Mouse (Mus musculus): Measurements from ENCODE around the gene Pnn. TPM values are rescaled to one million over a fixed set of nuclear protein-coding genes. Genes with fewer than 3 reads are reported as not detected.

Gene Pnn
- total RNA-seq, 2 experiments from 2014 or later = 23.8 to 26.3 TPM

DNA sequence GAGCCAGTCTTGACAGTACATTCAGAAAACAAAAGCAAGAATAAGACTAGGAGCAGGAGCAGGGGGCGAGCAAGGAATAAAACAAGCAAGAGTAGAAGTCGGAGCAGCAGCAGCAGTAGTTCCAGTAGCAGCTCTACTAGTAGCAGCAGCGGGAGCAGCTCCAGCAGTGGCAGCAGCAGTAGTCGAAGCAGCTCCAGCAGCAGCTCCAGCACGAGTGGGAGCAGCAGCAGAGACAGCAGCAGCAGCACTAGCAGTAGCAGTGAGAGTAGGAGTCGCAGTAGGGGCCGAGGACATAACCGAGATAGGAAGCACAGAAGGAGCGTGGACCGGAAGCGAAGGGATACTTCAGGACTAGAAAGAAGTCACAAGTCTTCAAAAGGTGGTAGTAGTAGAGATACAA is 5.6 kb downstream of the Pnn start:
- DNase-seq = no peak
- intact Hi-C loops (cut with DNase I) = no loop called here

DNA sequence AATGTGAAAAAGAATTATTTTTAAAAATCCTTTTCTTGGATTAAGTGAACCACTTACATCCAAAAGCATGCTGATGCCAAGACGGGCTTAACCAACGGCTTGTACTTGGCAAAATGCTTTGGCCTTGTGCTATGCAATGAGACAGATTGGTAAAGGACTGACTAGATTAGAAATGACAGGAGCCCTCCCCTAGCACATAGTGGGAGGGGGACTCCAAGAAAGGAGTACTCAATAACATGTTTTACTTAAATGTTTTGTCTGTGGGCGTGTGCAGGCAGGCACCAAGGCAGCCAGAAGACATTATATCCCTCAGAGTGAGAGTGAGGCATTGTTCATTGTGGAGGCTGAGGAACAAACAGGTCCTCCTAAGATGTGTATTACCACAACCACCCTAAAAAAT is 7.4 kb downstream of the Pnn start:
- intact Hi-C loops (cut with DNase I) = no loop called here
- DNase-seq = no peak

DNA sequence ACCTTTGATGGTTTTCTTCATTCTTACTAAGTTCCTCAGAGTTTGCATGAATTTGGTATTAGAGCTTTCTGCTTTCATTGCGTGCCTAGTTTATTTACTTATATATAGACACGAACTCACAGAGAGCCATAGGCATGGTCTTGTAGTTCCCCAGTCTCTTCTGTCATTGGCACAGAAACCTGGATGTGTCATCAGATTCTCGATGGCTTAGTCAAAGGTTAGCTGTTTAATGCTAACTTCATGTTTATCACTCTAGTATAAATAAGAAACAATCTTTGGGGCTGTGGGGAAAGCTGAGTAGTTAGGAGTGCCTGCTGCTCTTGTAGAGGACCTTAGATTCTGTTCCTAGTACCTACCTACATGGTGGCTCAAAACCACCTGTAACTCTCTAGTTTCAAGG is 10.3 kb downstream of the Pnn start:
- intact Hi-C loops (cut with DNase I) = no loop called here
- DNase-seq = no peak

DNA sequence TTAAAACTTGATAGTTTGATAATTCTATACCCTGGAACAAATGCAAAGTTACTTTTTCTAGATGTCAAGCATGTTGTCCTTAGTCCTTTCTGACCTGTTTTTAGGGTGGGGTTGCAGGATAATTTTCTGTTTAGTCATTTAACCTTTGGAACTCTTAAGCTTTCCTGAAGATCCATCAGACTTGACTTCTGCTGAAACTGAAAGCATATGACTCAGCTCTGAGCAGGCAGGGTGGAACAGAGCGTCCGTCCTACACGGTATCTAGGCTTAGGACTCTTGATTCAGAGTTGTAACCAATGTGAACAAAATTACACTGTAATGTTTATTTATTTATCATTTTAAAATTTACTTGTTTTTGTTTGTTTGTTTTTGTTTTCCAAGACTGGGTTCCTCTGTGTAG is 11.2 kb downstream of the Pnn start:
- DNase-seq = no peak
- intact Hi-C loops (cut with DNase I) = no loop called here

DNA sequence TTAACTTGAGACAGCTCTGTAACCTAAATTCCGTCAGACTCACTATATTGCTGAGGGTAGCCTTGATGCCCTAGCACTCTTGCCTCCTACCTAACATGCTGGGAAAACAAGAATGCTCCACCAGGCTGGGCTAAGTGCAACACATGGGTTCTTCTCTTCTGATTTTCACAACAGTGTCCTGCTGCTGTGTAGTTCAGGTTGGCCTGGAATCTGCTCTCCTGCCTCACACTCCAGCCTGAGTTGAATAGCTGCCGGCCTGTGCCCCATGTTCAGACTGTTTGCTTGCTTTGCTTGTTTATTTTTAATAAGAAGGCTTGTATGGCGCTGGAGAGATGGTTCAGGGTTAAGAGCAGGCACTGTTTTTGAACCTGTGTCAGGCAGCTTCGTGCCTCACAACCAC is 13.8 kb downstream of the Pnn start:
- no peak for DNase-seq
- intact Hi-C loops (cut with DNase I) = no loop called here

DNA sequence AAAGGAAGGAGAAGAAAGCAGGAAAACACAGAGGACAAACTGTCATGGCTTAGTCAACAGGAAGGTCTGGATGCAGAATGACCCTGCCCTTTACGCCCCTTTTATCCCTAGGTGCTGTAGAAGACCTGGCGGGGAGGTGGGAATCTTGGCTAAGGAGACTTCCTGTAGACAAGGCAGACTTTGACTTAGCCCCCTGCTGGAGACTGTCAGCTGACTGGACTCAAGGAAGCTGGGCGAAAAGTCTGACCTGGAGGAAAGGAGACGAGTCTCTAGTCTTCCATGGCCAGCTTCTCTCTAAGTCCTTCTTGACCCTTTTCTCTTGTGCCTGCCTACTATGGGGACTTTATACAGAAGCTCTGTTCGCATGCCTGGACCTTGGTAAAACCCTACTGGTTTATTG is 17.8 kb downstream of the Pnn start:
- intact Hi-C loops (cut with DNase I) = no loop called here
- no peak for DNase-seq

DNA sequence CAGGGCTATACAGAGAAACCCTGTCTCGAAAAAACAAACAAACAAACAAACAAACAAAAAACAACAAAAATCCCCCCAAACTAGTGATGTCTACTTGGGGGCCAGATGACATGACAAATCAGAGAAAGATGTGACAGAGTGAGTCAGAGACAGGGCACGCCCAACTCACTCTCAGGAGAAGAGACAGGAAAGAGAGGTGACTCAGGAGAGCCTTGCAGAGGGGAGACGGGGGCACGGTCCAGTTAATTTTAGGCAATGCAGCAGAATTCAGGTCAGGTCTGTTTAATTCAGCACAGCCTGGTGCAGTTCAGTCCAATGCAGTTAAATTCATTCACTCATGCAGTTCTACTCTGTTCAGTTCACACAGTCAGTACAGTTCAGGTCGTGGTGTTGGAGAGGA is 19.5 kb downstream of the Pnn start:
- no peak for DNase-seq
- intact Hi-C loops (cut with DNase I) = no loop called here

DNA sequence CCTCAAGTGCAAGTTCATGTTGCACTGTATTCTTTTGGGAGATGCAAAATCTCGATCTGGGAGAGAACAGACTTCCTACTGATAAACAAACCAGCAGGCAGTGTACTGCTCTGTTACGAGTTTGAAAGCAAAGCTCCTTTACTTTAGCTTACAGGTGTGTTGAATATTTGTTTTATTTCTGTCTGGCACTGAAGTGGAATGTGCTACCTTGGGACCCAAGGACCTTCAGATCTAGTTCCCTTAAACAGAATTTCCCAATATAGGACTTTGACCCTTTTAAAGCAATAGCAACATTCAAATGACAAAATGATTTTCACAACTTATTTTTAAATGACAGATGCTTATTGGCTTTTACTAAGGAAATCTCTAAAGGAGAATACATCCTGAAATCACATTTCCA is 26.9 kb downstream of the Pnn start:
- no peak for DNase-seq
- intact Hi-C loops (cut with DNase I) = no loop called here

DNA sequence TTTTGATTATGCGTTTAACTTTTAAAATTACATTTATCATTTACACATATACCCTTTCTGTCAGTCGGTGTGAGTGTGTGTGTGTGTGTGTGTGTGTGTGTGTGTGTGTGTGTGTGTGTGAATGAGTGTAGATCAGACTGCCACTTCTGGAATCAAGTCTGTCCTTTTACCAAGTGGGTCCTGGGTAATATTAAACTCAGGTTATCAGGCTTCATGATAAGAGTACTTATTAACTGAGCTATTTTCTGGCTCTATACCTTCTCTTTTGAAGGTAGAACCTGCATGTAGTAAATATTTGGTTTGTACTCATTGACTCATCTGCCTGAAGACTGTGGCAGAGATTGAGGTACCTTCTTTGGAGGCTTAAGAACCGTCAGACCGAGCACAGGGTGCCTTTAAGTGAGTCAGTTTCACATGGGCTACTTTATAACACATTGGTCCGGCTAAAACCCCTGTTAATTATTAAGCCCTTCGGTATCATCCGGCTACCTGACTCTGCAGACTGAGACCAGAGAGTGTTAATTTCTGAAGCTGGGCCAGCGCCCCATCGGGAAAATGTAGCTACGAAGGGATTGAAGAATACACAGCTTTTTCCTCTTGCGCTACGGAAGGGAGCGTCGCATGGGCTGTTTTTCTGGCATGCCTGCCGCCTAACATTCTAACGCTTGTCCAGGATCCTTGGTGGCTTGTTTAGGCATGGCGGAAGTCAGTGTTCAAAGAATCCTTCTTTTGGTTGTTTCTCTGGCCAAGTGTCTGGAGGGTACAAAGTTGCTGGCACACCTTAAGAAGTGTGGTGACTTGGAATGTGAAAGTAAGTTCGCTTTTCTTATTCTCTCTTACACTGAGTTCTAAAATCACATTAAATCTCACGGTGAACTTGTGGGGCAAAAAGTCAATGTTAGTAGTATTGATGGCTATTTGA is 28.7 kb downstream of the Pnn start, which contains the start of gene Mia2:
Gene Mia2, plus strand, starts transcription at position 696 of the 922 bp plus-strand sequence.
- intact Hi-C loops (cut with DNase I) = no loop called here
- no peak for DNase-seq

DNA sequence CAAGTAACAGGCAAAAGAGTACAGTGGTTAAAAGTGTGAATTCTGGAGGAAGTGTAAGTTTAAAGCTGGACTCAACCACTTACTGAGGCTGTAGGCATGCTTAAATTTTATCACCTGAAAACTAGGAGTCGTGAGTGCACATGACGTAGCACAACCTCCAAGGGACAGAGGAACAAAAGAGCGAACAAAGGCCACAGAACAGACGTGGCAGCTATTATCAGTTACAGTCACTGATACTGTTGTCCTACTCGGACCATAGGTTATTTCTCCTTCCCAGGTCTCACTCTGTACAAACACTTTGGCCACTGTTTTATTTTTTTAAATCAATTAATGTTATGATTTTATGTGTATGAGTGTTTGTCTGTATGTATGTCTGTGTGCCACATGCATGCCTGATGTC is 38.1 kb downstream of the Pnn start:
- intact Hi-C loops (cut with DNase I) = no loop called here

DNA sequence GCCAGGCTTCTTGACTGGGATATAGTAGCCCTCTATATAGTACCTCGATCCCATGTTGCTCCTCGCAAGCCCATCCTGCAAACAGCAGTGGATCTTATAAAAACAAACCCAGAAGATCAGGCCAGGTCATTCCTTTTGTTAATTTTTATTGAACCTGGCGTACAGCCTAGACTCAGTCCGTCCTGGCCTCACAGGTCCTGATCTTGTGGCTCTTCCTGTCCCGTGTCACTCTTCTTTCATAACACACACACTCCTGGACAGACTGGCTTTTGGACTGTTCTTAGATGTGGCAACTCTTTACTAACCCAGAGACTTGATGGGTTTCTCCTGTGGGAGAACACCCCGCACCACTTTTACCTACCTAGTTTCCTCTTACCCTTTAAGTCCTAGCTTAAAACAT is 39.2 kb downstream of the Pnn start:
- no peak for DNase-seq
- intact Hi-C loops (cut with DNase I) = no loop called here

More for the DNA sequence above, 38.1 kb downstream of the Pnn start:
- DNase-seq = no peak

DNA sequence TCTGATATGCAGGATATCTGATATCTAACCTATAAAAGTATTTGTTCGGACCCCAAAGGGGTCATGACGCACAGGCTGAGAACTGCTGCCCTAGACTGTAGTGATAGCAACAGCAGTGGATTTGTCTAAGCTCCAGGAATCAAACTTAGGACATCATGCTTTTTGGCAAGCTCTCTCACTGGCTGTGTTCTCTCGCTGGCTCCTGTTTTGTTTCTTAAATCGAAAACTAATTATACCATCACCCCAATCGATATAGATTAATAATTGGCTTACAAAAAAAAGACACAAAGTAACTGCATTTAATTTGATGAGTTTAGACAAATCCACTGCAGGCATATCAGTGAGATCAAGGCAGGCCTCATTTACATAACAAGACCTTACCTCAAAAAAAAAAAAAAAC is 39.8 kb downstream of the Pnn start:
- no peak for DNase-seq
- intact Hi-C loops (cut with DNase I) = no loop called here

DNA sequence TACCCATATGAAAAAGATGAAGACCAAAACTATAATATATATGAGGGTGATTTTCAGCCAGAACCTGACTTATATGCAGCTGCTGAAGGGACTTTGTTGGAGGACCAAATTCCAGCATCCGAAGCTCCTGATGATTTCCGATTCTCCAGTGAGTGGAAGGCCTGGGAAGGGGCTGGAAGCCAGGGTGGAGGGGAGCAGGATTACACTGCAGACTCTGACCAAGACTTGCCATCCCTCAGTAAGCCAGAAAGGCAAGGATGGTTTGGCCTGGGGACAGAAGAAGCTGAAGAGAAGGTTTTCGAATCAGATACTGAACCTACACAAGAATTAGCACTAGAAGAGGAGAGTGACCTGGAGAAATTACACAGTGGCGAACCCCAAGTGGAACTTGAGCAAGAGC is 41.2 kb downstream of the Pnn start:
- intact Hi-C loops (cut with DNase I) = no loop called here
- DNase-seq = no peak

DNA sequence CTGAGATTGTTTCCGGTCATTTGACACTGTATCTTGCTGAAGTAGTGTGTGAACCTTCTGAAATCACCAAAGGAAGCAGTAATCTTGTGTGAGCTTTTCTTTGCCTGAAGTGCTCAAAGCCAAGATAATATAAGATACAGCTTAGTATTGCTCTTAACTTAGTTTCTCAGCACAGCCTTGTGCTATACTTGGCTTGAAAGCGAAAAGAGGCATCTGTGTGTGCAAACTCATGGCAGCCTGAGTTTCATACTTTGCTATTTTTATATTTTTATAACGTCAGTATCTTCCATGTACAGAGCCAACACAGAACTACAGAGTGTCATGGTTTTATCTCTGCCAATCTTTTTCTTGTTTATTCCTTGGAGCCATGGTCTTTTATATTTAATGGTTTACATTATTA is 50.5 kb downstream of the Pnn start:
- DNase-seq = no peak
- intact Hi-C loops (cut with DNase I) = no loop called here

Other genes with a start within 250 kb of the Pnn start
- 10 to 100 TPM; 42.5 to 43.8 TPM for gene Sec23a, start 54.9 kb upstream of the Pnn start, total RNA-seq (2021)
- 1 to 10 TPM; 6.2 to 6.5 TPM for gene Gemin2, start 53.5 kb upstream of the Pnn start, total RNA-seq (2021)
- 10 to 100 TPM; 72.2 to 74.3 TPM for gene Trappc6b, start 5.4 kb upstream of the Pnn start, total RNA-seq (2021)
- 100 to 1,000 TPM; 104 to 112 TPM for gene Mia2, start 28.9 kb downstream of the Pnn start, total RNA-seq (2021)
- 10 to 100 TPM in 1 of 2 experiments, 1 to 10 TPM in 1; 9.0 to 10.7 TPM for gene Fbxo33, start 152.8 kb downstream of the Pnn start, total RNA-seq (2021)

All from heart, postnatal 36 days (tissue).